Mouse (Mus musculus) layer of hippocampus, postnatal 25 days (tissue): ENCODE results near the gene Rere. TPM values are rescaled to one million over a fixed set of nuclear protein-coding genes. Genes with fewer than 3 reads are reported as not detected.

Experiments
- DNase-seq, 2 experiments: peaks; one replicate each; pipeline ENCODE4 v3.0.0; 2022; ENCODE audit warnings: mixed read lengths in 2 of 2, low spot score in 1 of 2; ENCODE audit errors: extremely low spot score in 1 of 2
- total RNA-seq, 2 experiments: library from RNA; stranded (reverse); gene quantifications; 2 replicates each; pipeline ENCODE4 v1.2.3; 2021

Rere gene
- total RNA-seq: 100 to 1,000 TPM; 106 to 134 TPM

- peak; percentile 99 for DNase-seq
Measured at GRCm38 (mm10) chr4:150281018-150281761, at the start of gene Rere. Rere (plus strand) TSS chr4:150281646.

GRCm38 (mm10) chr4:150231871-150232270 lies 49.6 kb upstream of the Rere start:
- no peak for DNase-seq

GRCm38 (mm10) chr4:150234599-150235327 lies 46.7 kb upstream of the Rere start:
- DNase-seq: no peak

GRCm38 (mm10) chr4:150235585-150235984 lies 45.9 kb upstream of the Rere start:
- DNase-seq: no peak

- no peak for DNase-seq
Measured at GRCm38 (mm10) chr4:150236031-150236430, 45.4 kb upstream of the Rere start.

- peak; percentile 95 to 98 for DNase-seq
Measured at GRCm38 (mm10) chr4:150236521-150237481, 44.6 kb upstream of the Rere start, which contains the start of gene Eno1. Eno1 (plus strand) TSS chr4:150236721.

- DNase-seq: no peak
Measured at GRCm38 (mm10) chr4:150237636-150238361, 43.6 kb upstream of the Rere start.

- DNase-seq: no peak
Measured at GRCm38 (mm10) chr4:150238433-150239086, 42.9 kb upstream of the Rere start.

GRCm38 (mm10) chr4:150239087-150239480 lies 42.4 kb upstream of the Rere start:
- DNase-seq: no peak

GRCm38 (mm10) chr4:150239503-150239902 lies 41.9 kb upstream of the Rere start:
- DNase-seq: no peak

GRCm38 (mm10) chr4:150239951-150240368 lies 41.5 kb upstream of the Rere start:
- DNase-seq: peak; percentile 54 to 60

GRCm38 (mm10) chr4:150240381-150240886 lies 41.0 kb upstream of the Rere start:
- no peak for DNase-seq

- no peak for DNase-seq
Measured at GRCm38 (mm10) chr4:150241708-150242107, 39.7 kb upstream of the Rere start.

- no peak for DNase-seq
Measured at GRCm38 (mm10) chr4:150242745-150243144, 38.7 kb upstream of the Rere start.

GRCm38 (mm10) chr4:150245876-150246275 lies 35.6 kb upstream of the Rere start:
- DNase-seq: no peak

- DNase-seq: peak; percentile 47 to 72
Measured at GRCm38 (mm10) chr4:150248009-150248408, 33.4 kb upstream of the Rere start.

GRCm38 (mm10) chr4:150248917-150249316 lies 32.5 kb upstream of the Rere start:
- no peak for DNase-seq

GRCm38 (mm10) chr4:150249731-150250270 lies 31.6 kb upstream of the Rere start:
- DNase-seq: no peak
